Mouse (Mus musculus) MEL (cell line): ENCODE measurements around the gene Stk40.

Source experiments
- CHD1 ChIP-seq: IDR thresholded peaks from 2 replicates; pipeline ENCODE4 v1.6.1; 2012; ENCODE audit warnings: low read depth, mild to moderate bottlenecking, inconsistent platforms, low read length, improper control_type of control experiment
- CTCF ChIP-seq, 3 experiments: IDR thresholded peaks in 2 of 3; conservative IDR thresholded peaks in 1 of 3; 2 replicates each; pipeline ENCODE4 v1.5.1; 2011 to 2012; ENCODE audit warnings: low read length in 3 of 3, low read depth in 2 of 3, mild to moderate bottlenecking in 2 of 3, improper control_type of control experiment in 1 of 3, inconsistent platforms in 1 of 3, mixed read lengths in 1 of 3, moderate library complexity in 1 of 3; ENCODE audit not compliant: control insufficient read depth in 1 of 3, insufficient read depth in 1 of 3, poor library complexity in 1 of 3, severe bottlenecking in 1 of 3
- EP300 ChIP-seq, 2 experiments: IDR thresholded peaks; 2 replicates each; pipeline ENCODE4 v1.6.1; 2011; ENCODE audit warnings: improper control_type of control experiment in 2 of 2, low read length in 2 of 2, low read depth in 1 of 2, mild to moderate bottlenecking in 1 of 2
- GABPA ChIP-seq: IDR thresholded peaks from 2 replicates; pipeline ENCODE4 v1.6.1; 2012; ENCODE audit warnings: low read depth, mild to moderate bottlenecking, inconsistent platforms, low read length, improper control_type of control experiment, moderate library complexity
- GATA1 ChIP-seq: IDR thresholded peaks from 2 replicates; pipeline ENCODE4 v1.6.1; 2011; ENCODE audit warnings: low read depth, low read length, improper control_type of control experiment
- HCFC1 ChIP-seq: IDR thresholded peaks from 2 replicates; pipeline ENCODE4 v1.6.1; 2012; ENCODE audit warnings: low read depth, mild to moderate bottlenecking, inconsistent platforms, low read length, improper control_type of control experiment, moderate library complexity
- MAFK ChIP-seq: IDR thresholded peaks from 2 replicates; pipeline ENCODE4 v1.6.1; 2011; ENCODE audit warnings: low read depth, mild to moderate bottlenecking, low read length, improper control_type of control experiment, borderline replicate concordance
- MYC ChIP-seq: IDR thresholded peaks from 2 replicates; pipeline ENCODE4 v1.6.1; 2011; ENCODE audit warnings: low read depth, mild to moderate bottlenecking, low read length, improper control_type of control experiment, moderate library complexity
- POLR2A ChIP-seq, 2 experiments: IDR thresholded peaks; 2 replicates each; pipeline ENCODE4 v1.6.1; 2011 to 2012; ENCODE audit warnings: low read length in 2 of 2, mild to moderate bottlenecking in 2 of 2, control low read depth in 1 of 2, improper control_type of control experiment in 1 of 2, low read depth in 1 of 2, moderate library complexity in 1 of 2; ENCODE audit not compliant: control insufficient read depth in 1 of 2, insufficient read depth in 1 of 2, poor library complexity in 1 of 2
- POLR2AphosphoS2 ChIP-seq: IDR thresholded peaks from 2 replicates; pipeline ENCODE4 v1.6.1; 2011; ENCODE audit warnings: low read length, improper control_type of control experiment
- TBP ChIP-seq: IDR thresholded peaks from 2 replicates; pipeline ENCODE4 v1.8.0; 2011; ENCODE audit warnings: low read depth, low read length, improper control_type of control experiment
- USF2 ChIP-seq, 2 experiments: IDR thresholded peaks; 2 replicates each; pipeline ENCODE4 v1.6.1; 2011 to 2012; ENCODE audit warnings: improper control_type of control experiment in 2 of 2, low read length in 2 of 2, borderline replicate concordance in 1 of 2, inconsistent platforms in 1 of 2, low read depth in 1 of 2, mild to moderate bottlenecking in 1 of 2; ENCODE audit not compliant: insufficient read depth in 1 of 2
- ZC3H11A ChIP-seq: IDR thresholded peaks from 2 replicates; pipeline ENCODE4 v1.6.1; 2012; ENCODE audit warnings: low read depth, mild to moderate bottlenecking, inconsistent platforms, low read length, improper control_type of control experiment
- ZMIZ1 ChIP-seq: IDR thresholded peaks from 2 replicates; pipeline ENCODE4 v1.6.1; 2012; ENCODE audit warnings: low read depth, mild to moderate bottlenecking, inconsistent platforms, low read length, improper control_type of control experiment, moderate library complexity

- TF ChIP-seq GATA1 (no peak), CTCF (IDR thresholded peaks at IDR 0.05 in 2 of 3, conservative IDR thresholded peaks at IDR 0.05 in 1 of 3; ENCODE audit: control insufficient read depth in 1 of 3, insufficient read depth in 1 of 3, low read depth in 2 of 3, low read length in 3 of 3, poor library complexity in 1 of 3, severe bottlenecking in 1 of 3) (no peak), MAFK (no peak), ZMIZ1 (no peak), EP300 (IDR thresholded peaks at IDR 0.05; ENCODE audit: low read depth in 1 of 2, low read length in 2 of 2) (no peak), POLR2A (IDR thresholded peaks at IDR 0.05; ENCODE audit: control insufficient read depth in 1 of 2, insufficient read depth in 1 of 2, low read depth in 1 of 2, low read length in 2 of 2, poor library complexity in 1 of 2) (no peak), MYC (no peak), HCFC1 (no peak), POLR2AphosphoS2 (no peak), TBP (no peak), ZC3H11A (no peak), GABPA (no peak), CHD1 (no peak), USF2 (IDR thresholded peaks at IDR 0.05; ENCODE audit: borderline replicate concordance in 1 of 2, insufficient read depth in 1 of 2, low read depth in 1 of 2, low read length in 2 of 2) (no peak)
These were observed 37.3 kb downstream of the Stk40 start for GRCm38 (mm10) chr4:126141021-126141420.
